Mouse (Mus musculus) thymus, adult 2 months (tissue): ENCODE measurements around the gene Spink8. TPM values are rescaled to one million over a fixed set of nuclear protein-coding genes. Genes with fewer than 3 reads are reported as not detected.

Source experiments
- DNase-seq: peaks from one replicate; pipeline ENCODE4 v3.0.0; 2021
- H3K27ac ChIP-seq: fragments of 200-500 bp; 2 replicates; pipeline ENCODE4 v1.5.1; 2012; ENCODE audit warnings: low read length, control low read depth; ENCODE audit not compliant: control insufficient read depth, insufficient read depth
- H3K27me3 ChIP-seq: fragments of 200-500 bp; 2 replicates; pipeline ENCODE4 v1.6.1; 2012; ENCODE audit warnings: mild to moderate bottlenecking, low read length, moderate library complexity, mixed read lengths; ENCODE audit not compliant: control insufficient read depth, insufficient read depth
- H3K36me3 ChIP-seq: fragments of 200-500 bp; 2 replicates; pipeline ENCODE4 v1.6.1; 2012; ENCODE audit warnings: mild to moderate bottlenecking, low read length, moderate library complexity; ENCODE audit not compliant: control insufficient read depth, insufficient read depth
- H3K4me1 ChIP-seq: fragments of 200-500 bp; replicated peaks from 2 replicates; pipeline ENCODE4 v1.6.1; 2012; ENCODE audit warnings: low read length; ENCODE audit not compliant: control insufficient read depth, insufficient read depth
- H3K4me3 ChIP-seq: fragments of 200-500 bp; 2 replicates; pipeline ENCODE4 v1.5.1; 2012; ENCODE audit warnings: mild to moderate bottlenecking, low read length, control low read depth, moderate library complexity; ENCODE audit not compliant: control insufficient read depth, insufficient read depth
- CTCF ChIP-seq: fragments of 200-500 bp; IDR thresholded peaks from 2 replicates; pipeline ENCODE4 v1.5.1; 2012; ENCODE audit warnings: mild to moderate bottlenecking, control low read depth, low read length, moderate library complexity, borderline replicate concordance; ENCODE audit not compliant: control insufficient read depth, poor library complexity, insufficient read depth; ENCODE audit errors: extremely low read depth
- POLR2A ChIP-seq: fragments of 200-500 bp; IDR thresholded peaks from 2 replicates; pipeline ENCODE4 v1.6.1; 2012; ENCODE audit warnings: mild to moderate bottlenecking, low read length, control low read depth, moderate library complexity; ENCODE audit not compliant: control insufficient read depth, poor library complexity, insufficient read depth; ENCODE audit errors: extremely low read depth
- WGBS: fragments of 180-500 bp; shearing (Covaris S2); methylation state at CpG from one replicate; pipeline ENCODE4 v1.1.7; 2018; 5-methylcytosine and 5-hydroxymethylcytosine counted together
- polyA plus RNA-seq: library from polyadenylated mRNA; depleted of rRNA; stranded (reverse); fragments of >200 nt; gene quantifications from 2 replicates; pipeline ENCODE4 v1.2.3, GENCODE M21; 2012; rRNA removed

Gene Spink8
- polyA plus RNA-seq, 1 experiment, result 0.18 TPM

- DNase-seq, result peak; percentile 83
- no peaks in the 10 kb centered on the region for H3K36me3 ChIP-seq
- TF ChIP-seq CTCF (peak; percentile 78; the same call in 1 of the 2 replicates), POLR2A (no peak)
- no peak overlapping the region for H3K27ac ChIP-seq
- WGBS, result 2% methylated on average over 20 of the region's 20 CpGs
- H3K4me3 ChIP-seq, result no peak overlapping the region
- no peaks in the 10 kb centered on the region for H3K27me3 ChIP-seq
- peaks cover 7% of the 10 kb centered on the region; the same call in 1 of the 2 replicates for H3K4me1 ChIP-seq
Measured at GRCm38 (mm10) chr9:109862397-109863044, 50.4 kb downstream of the Spink8 start.

- Histone ChIP-seq H3K27ac (no peak overlapping the region), H3K4me3 (no peak overlapping the region), H3K4me1 (peaks cover 7% of the 10 kb centered on the region; the same call in 1 of the 2 replicates), H3K27me3 (no peaks in the 10 kb centered on the region), H3K36me3 (no peaks in the 10 kb centered on the region)
- WGBS, result 2% methylated on average over 3 of the region's 3 CpGs
- TF ChIP-seq CTCF, result no peak
- no peak for TF ChIP-seq POLR2A
- no peak for DNase-seq
Measured at GRCm38 (mm10) chr9:109863085-109863484, 51.0 kb downstream of the Spink8 start.

GRCm38 (mm10) chr9:109866218-109866617 is 54.1 kb downstream of the Spink8 start:
- H3K4me1 ChIP-seq, result peaks cover 15% of the 10 kb centered on the region
- 52% methylated on average over 2 of the region's 2 CpGs for WGBS
- H3K27me3 ChIP-seq, result no peaks in the 10 kb centered on the region
- no peak overlapping the region for H3K27ac ChIP-seq
- H3K36me3 ChIP-seq, result no peaks in the 10 kb centered on the region
- DNase-seq, result no peak
- no peak overlapping the region for H3K4me3 ChIP-seq
- TF ChIP-seq CTCF (no peak), POLR2A (no peak)

GRCm38 (mm10) chr9:109870983-109871572 is 59.0 kb downstream of the Spink8 start:
- no peak for DNase-seq

GRCm38 (mm10) chr9:109874797-109875691 is 63.0 kb downstream of the Spink8 start, which contains the start of gene Cdc25a:
TSS of gene Cdc25a (plus strand) at chr9:109875579.
- Histone ChIP-seq H3K4me1 (peaks cover 19% of the 10 kb centered on the region), H3K27me3 (no peaks in the 10 kb centered on the region), H3K4me3 (peak within 1 kb of the TSS; percentile 98), H3K36me3 (peaks cover 16% of the 10 kb centered on the region), H3K27ac (peak within 1 kb of the TSS; percentile 46)
- 9% methylated on average over 33 of the region's 33 CpGs for WGBS
- peak; percentile 97 for DNase-seq
- TF ChIP-seq POLR2A (peak; percentile 61; the same call in 1 of the 2 replicates), CTCF (0 out of 2 replicates have a peak, but pooled peaks have one; percentile 35)

More at GRCm38 (mm10) chr9:109870983-109871572, 59.0 kb downstream of the Spink8 start:
- H3K36me3 ChIP-seq, result no peaks in the 10 kb centered on the region
- H3K4me1 ChIP-seq, result peaks cover 9% of the 10 kb centered on the region
- no peak overlapping the region for H3K4me3 ChIP-seq
- no peaks in the 10 kb centered on the region for H3K27me3 ChIP-seq
- H3K27ac ChIP-seq, result no peak overlapping the region
- TF ChIP-seq CTCF (no peak), POLR2A (no peak)
- WGBS, result 83% methylated on average over 6 of the region's 6 CpGs

- Histone ChIP-seq H3K4me1 (peaks cover 13% of the 10 kb centered on the region), H3K27me3 (no peaks in the 10 kb centered on the region), H3K27ac (peak overlapping the region; percentile 46), H3K4me3 (peak overlapping the region; percentile 98), H3K36me3 (peaks cover 25% of the 10 kb centered on the region)
- DNase-seq, result peak; percentile 66
- WGBS, result under 1% methylated on average over 75 of the region's 76 CpGs
- no peak for TF ChIP-seq POLR2A
- 0 out of 2 replicates have a peak, but pooled peaks have one; percentile 16 for TF ChIP-seq CTCF
Measured at GRCm38 (mm10) chr9:109875695-109876601, 63.9 kb downstream of the Spink8 start.

Other genes with a start within 250 kb of the Spink8 start
- not detected in 2 replicates for gene Fbxw15, start 244.0 kb upstream of the Spink8 start, polyA plus RNA-seq
- 0.08 TPM in 1 of 2 replicates, not detected in the other for gene Fbxw24, start 186.2 kb upstream of the Spink8 start, polyA plus RNA-seq
- gene Fbxw25, start 147.6 kb upstream of the Spink8 start, polyA plus RNA-seq, result not detected in 2 replicates
- gene Fbxw18, start 109.6 kb upstream of the Spink8 start, polyA plus RNA-seq, result not detected in 2 replicates
- gene Fbxw26, start 66.2 kb upstream of the Spink8 start, polyA plus RNA-seq, result 0.09 TPM in 1 of 2 replicates, not detected in the other
- gene Fbxw27, start 21.6 kb upstream of the Spink8 start, polyA plus RNA-seq, result not detected in 2 replicates
- gene Nme6, start 20.5 kb downstream of the Spink8 start, polyA plus RNA-seq, result 18.5 and 21.3 TPM in 2 replicates
- gene Camp, start 37.3 kb downstream of the Spink8 start, polyA plus RNA-seq, result 14.2 and 22.2 TPM in 2 replicates
- 16.6 and 21.9 TPM in 2 replicates for gene Cdc25a, start 63.3 kb downstream of the Spink8 start, polyA plus RNA-seq
- 420 and 463 TPM in 2 replicates for gene Map4, start 119.2 kb downstream of the Spink8 start, polyA plus RNA-seq